Mouse (Mus musculus) heart, embryonic 12.5 days (tissue): ENCODE data around the gene Rhbdf2. TPM values are rescaled to one million over a fixed set of nuclear protein-coding genes. Genes with fewer than 3 reads are reported as not detected.
"Not testable (repeated sequence)": the region's sequence is repeated elsewhere in the genome, so short reads cannot be mapped to it uniquely, and the experiment has no call there.

Experiments
- ATAC-seq: fragments of 200-750 bp; cut with Nextera tagmentation; 2 replicates; pipeline ENCODE4 v1.8.0; 2017; ENCODE audit warnings: moderate TSS enrichment, moderate library complexity; ENCODE audit not compliant: insufficient number of reproducible peaks, low FRiP score
- H3K27ac ChIP-seq: fragments of 300-500 bp; sonication (generic); 2 replicates; pipeline ENCODE4 v1.5.1; 2016; ENCODE audit warnings: mild to moderate bottlenecking, moderate library complexity; ENCODE audit not compliant: poor library complexity, severe bottlenecking
- H3K27me3 ChIP-seq: fragments of 300-500 bp; sonication (generic); replicated peaks from 2 replicates; pipeline ENCODE4 v1.6.1; 2016; ENCODE audit warnings: mild to moderate bottlenecking, moderate library complexity
- H3K36me3 ChIP-seq: fragments of 300-500 bp; sonication (generic); 2 replicates; pipeline ENCODE4 v1.6.1; 2016; ENCODE audit warnings: mild to moderate bottlenecking, moderate library complexity
- H3K4me1 ChIP-seq: fragments of 300-500 bp; sonication (generic); replicated peaks from 2 replicates; pipeline ENCODE4 v1.6.1; 2016; ENCODE audit warnings: mild to moderate bottlenecking
- H3K4me2 ChIP-seq: fragments of 300-500 bp; sonication (generic); 2 replicates; pipeline ENCODE4 v1.6.1; 2016; ENCODE audit warnings: mild to moderate bottlenecking, moderate library complexity
- H3K4me3 ChIP-seq: fragments of 300-500 bp; sonication (generic); 2 replicates; pipeline ENCODE4 v1.5.1; 2016; ENCODE audit warnings: mild to moderate bottlenecking
- H3K9ac ChIP-seq: fragments of 300-500 bp; sonication (generic); 2 replicates; pipeline ENCODE4 v1.6.1; 2016; ENCODE audit warnings: mild to moderate bottlenecking, moderate library complexity
- H3K9me3 ChIP-seq: fragments of 300-500 bp; sonication (generic); replicated peaks from 2 replicates; pipeline ENCODE4 v1.6.1; 2016; ENCODE audit warnings: mild to moderate bottlenecking, moderate library complexity
- WGBS: fragments of 180-500 bp; shearing (Covaris S2); methylation state at CpG from one replicate; pipeline ENCODE4 v1.1.7; 2016; 5-methylcytosine and 5-hydroxymethylcytosine counted together
- polyA plus RNA-seq: library from polyadenylated mRNA; unstranded; fragments of >200 nt; fragmentation: Nextera tagmentation; extraction: Ambion mirVana; gene quantifications from 2 replicates; pipeline ENCODE4 v1.2.1, GENCODE M21; 2016

The Rhbdf2 gene
- polyA plus RNA-seq, 1 experiment from 2014 or later: 8.1 TPM

DNA sequence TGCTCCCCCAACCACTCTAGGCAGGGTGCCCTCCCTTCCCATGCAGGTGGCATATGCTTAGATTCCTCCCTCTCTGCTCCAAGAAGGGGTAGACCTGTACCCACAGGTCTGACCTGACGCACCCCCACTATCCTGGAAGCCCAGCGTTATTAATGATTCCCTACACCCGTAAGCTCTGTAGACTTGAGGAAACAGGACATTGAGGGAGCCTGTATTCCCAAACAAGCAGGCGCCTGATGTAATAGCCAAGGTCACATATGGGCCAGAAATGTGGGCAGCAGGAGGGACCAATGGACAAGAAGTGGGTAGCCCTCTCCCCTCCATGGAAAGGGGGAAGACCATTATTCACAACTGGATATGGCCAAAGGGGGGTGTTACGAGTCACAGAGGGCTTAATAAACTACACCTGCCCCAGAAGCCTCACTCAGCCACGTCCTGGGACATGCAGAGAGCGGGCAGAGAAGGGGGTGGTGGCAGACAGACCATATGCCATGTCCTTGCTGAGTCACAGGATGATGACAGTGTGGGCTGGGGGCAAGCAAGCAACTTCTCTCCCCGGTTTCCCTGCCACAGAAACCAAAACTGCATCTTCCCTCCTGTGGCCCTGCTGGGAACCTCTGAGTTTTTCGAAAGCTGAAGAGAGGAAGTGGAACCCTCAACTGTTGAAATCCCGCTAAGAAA is 10.2 kb downstream of the Rhbdf2 start:
- Histone ChIP-seq H3K9me3 (no peaks in the 10 kb centered on the region), H3K36me3 (no peaks in the 10 kb centered on the region), H3K27me3 (no peaks in the 10 kb centered on the region), H3K4me2 (peak overlapping the region; percentile 45), H3K9ac (no peak overlapping the region), H3K27ac (peak overlapping the region; percentile 65), H3K4me3 (no peak overlapping the region), H3K4me1 (peaks cover 69% of the 10 kb centered on the region)
- 74% methylated on average over 10 of the region's 10 CpGs for WGBS
- ATAC-seq: no peak

DNA sequence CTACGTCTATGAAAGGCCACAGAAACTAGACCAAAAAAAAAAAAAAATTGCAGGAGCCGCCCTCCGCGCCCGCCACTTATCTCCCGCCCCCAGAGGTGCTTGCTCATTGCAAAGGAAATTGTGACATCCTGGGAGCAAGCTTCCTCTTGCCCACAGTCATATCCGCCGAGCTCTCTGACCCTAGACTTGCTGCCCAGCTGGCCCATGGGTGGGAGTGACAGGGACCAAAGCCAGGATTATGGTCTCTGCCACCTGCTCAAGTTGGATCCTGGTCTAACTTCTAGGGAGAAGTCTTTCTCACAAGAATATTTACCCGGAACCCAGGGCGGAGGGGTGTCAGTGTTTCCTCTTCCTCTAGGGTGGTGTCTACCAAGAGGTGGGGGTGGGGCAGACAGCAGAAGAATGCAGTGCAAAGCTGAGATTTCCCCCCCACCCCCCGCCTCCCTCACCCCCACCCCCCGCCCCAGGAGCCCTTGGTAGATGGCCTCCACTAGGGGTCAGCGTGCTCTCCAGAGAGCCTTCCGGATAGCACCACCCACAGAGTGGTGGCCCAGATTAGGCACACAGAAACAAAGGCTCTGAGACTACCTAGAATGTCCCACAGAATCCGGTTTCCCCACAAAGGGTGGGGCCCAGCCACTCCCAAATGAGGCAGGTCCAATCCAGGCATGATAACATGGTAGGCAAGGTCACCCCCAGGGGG is 10.9 kb downstream of the Rhbdf2 start:
- Histone ChIP-seq H3K4me2 (peak overlapping the region; percentile 45), H3K4me3 (no peak overlapping the region), H3K4me1 (peaks cover 62% of the 10 kb centered on the region), H3K36me3 (no peaks in the 10 kb centered on the region), H3K27ac (peak overlapping the region; percentile 65), H3K9me3 (no peaks in the 10 kb centered on the region), H3K9ac (no peak overlapping the region), H3K27me3 (no peaks in the 10 kb centered on the region)
- WGBS: 31% methylated on average over 15 of the region's 15 CpGs
- ATAC-seq: peak; percentile 77

DNA sequence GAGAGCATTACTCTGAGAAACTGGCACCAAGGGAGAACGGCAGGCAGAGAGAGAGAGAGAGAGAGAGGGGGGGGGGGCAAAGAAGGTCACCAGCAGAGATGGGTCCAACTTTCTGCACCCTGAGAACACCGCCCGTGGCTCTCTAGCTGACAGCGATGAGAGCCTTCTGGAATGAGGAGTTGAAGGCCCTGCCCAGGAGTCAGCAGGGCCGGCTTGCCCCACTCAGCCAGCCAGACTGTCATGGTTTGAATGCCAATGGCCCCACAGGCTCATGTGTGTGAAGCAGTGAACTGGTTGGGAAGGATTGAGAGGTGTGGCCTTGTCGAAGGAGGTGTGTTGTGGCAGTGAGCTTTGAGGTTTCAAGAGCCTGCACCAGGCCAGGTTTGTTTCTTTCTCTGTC is 13.6 kb downstream of the Rhbdf2 start:
- Histone ChIP-seq H3K36me3 (peaks cover 6% of the 10 kb centered on the region; the same call in 1 of the 2 replicates), H3K27me3 (no peaks in the 10 kb centered on the region), H3K4me2 (no peak overlapping the region), H3K4me1 (peaks cover 56% of the 10 kb centered on the region), H3K9me3 (no peaks in the 10 kb centered on the region), H3K27ac (no peak overlapping the region), H3K9ac (no peak overlapping the region), H3K4me3 (no peak overlapping the region)
- WGBS: 77% methylated on average over 6 of the region's 6 CpGs
- ATAC-seq: no peak

DNA sequence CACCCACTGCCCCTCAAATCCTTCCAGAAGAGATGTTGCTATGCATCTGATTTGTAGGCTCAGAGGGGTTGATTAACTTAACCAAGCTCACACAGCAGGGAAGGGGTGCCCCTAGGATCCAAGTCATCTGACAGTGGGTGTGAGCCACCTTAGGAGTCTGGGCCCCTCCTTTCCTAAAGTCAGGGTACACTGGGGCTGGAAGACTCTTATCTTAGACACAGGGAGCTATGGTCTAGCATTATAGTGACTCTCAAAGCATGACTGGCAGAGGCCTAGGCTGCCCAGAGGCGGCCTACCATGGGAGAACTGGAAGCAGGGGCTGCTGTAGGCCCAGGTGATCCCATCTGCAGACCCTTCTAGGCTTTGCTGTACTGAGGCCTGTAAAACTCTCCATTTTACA is 14.3 kb downstream of the Rhbdf2 start:
- Histone ChIP-seq H3K9me3 (no peaks in the 10 kb centered on the region), H3K4me3 (no peak overlapping the region), H3K4me1 (peaks cover 50% of the 10 kb centered on the region), H3K4me2 (no peak overlapping the region), H3K9ac (no peak overlapping the region), H3K36me3 (peaks cover 8% of the 10 kb centered on the region; the same call in 1 of the 2 replicates), H3K27me3 (no peaks in the 10 kb centered on the region), H3K27ac (no peak overlapping the region)
- ATAC-seq: no peak
- WGBS: 93% methylated on average over 1 of the region's 1 CpGs

DNA sequence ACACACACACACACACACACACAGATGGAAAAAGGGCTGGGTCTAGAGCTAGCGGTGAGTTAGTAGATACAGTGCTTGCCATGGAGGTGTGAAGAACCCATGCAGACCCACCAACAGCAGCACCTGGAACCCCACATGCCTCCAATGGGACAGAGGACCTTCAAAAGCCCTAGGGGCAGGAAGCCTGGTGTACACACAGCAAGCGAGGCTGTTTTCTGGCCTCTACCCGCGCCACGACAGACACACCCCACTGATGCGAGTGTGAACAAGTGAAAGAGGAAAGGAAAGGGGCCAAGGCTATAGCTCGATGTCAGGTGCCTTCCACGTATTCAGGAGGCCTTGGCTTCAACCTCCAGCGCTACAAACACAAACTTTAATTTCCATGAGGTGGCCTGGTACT is 14.9 kb downstream of the Rhbdf2 start:
- WGBS: 91% methylated on average over 9 of the region's 9 CpGs
- no peak overlapping the region for H3K4me3 ChIP-seq

DNA sequence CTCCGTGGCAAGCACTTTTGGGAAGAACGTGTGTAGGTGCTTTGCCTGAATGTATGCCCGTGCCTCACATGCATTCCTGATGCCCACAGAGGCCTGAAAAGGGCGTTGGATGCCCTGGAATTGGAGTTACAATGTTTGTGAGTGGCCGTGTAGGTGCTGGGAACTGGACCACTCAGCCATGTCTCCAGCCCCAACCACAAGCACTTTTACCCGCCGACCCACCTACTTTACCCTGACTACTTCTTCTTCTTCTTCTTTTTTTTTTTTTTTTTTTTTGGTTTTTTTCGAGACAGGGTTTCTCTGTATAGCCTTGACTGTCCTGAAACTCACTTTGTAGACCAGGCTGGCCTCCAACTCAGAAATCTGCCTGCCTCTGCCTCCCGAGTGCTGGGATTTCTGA is 15.7 kb downstream of the Rhbdf2 start:
- Histone ChIP-seq H3K36me3 (peaks cover 12% of the 10 kb centered on the region; the same call in 1 of the 2 replicates), H3K4me1 (peaks cover 38% of the 10 kb centered on the region)
- ATAC-seq, H3K9ac ChIP-seq, H3K27me3 ChIP-seq, H3K4me3 ChIP-seq, H3K4me2 ChIP-seq, H3K9me3 ChIP-seq, H3K27ac ChIP-seq: not testable (repeated sequence)
- WGBS: 90% methylated on average over 9 of the region's 9 CpGs

More for the DNA sequence above, 14.9 kb downstream of the Rhbdf2 start:
- Histone ChIP-seq H3K9ac (no peak overlapping the region), H3K4me1 (peaks cover 45% of the 10 kb centered on the region), H3K4me2 (no peak overlapping the region), H3K27ac (no peak overlapping the region), H3K27me3 (no peaks in the 10 kb centered on the region), H3K36me3 (peaks cover 11% of the 10 kb centered on the region; the same call in 1 of the 2 replicates), H3K9me3 (no peaks in the 10 kb centered on the region)
- ATAC-seq: no peak

DNA sequence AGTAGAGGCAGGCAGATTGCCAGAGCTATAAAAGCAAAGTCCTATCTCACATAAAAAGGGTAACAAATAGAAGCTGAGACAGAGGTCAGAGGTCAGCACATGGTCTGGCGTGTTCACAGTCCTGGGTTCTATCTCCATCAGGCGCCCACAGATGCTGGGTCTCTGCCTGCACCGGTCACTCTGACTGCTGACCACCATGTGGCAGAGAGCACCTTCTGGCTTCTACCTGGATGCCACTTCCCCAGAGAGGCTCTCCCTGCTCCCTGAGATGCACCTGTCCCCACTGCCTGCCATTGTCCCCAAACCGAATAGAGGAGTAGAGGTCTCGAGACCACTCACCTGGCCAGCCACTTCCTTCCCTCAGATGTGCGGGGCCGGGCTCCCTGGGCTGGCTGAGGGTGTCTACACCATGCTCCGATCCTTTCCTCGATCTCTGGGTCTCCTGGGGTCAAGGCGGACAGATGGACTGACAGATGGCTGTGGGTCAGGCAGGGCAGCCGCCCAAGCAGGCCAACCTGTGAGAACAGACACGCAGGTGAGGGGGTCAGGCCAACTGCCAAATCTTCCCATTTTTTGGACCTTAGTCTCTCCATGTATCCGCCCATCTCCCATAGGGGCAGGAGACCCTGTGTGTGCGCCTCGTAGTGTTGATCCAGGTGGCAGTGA is 16.7 kb downstream of the Rhbdf2 start:
- no peak overlapping the region for H3K4me3 ChIP-seq
- WGBS: 82% methylated on average over 15 of the region's 15 CpGs
- peaks cover 28% of the 10 kb centered on the region for H3K4me1 ChIP-seq
- ATAC-seq: no peak
- no peak overlapping the region for H3K27ac ChIP-seq
- H3K9ac ChIP-seq: no peak overlapping the region
- H3K27me3 ChIP-seq: no peaks in the 10 kb centered on the region
- peaks cover 22% of the 10 kb centered on the region for H3K36me3 ChIP-seq
- no peak overlapping the region for H3K4me2 ChIP-seq
- H3K9me3 ChIP-seq: no peaks in the 10 kb centered on the region

DNA sequence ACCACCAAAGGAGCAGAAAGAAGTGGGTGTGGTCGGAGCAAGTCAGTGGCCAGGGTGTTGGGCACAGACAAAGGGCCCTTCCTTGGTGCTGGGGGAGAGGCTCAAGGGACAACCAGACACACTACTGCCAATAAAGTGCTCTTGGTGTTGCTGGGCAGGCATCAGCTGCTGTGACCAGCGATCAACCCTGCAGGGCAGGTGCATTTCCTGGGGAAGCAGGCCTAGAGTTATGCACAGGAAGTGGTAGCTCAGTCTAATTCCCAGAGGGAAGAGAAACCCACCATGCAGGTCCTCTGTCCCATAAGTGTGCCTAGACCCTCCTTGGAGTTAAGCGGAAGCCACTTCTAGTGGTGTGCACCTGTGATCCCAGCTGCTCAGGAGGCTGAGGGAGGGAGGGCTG is 19.1 kb downstream of the Rhbdf2 start:
- 91% methylated on average over 3 of the region's 3 CpGs for WGBS
- Histone ChIP-seq H3K27me3 (no peaks in the 10 kb centered on the region), H3K4me2 (no peak overlapping the region), H3K36me3 (peaks cover 45% of the 10 kb centered on the region), H3K4me1 (peaks cover 15% of the 10 kb centered on the region), H3K9me3 (no peaks in the 10 kb centered on the region), H3K9ac (no peak overlapping the region), H3K27ac (no peak overlapping the region), H3K4me3 (no peak overlapping the region)
- ATAC-seq: no peak

DNA sequence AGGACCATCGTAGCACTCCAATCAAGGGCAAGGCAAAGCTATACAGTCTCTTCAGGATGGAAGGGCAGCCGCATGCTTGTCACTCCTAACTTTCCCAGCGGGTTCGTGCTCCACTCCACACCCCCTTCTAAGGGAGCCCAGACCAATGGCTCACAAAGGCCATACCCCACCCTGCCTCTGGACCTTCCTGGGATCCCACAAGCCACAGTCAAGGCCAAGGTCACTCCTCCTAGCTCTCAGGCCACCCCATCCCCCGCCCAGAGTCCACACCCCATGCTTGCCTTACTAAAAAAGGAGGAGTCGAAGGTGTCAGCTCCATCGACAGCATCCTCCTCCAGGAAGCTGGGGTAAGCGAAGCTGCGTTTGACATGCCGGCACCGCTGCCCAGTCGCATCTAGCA is 22.7 kb downstream of the Rhbdf2 start:
- 82% methylated on average over 12 of the region's 12 CpGs for WGBS
- no peak overlapping the region for H3K9ac ChIP-seq
- 0 out of 2 replicates have a peak, but pooled peaks cover 5% of the 10 kb centered on the region for H3K4me1 ChIP-seq
- peaks cover 78% of the 10 kb centered on the region for H3K36me3 ChIP-seq
- H3K4me3 ChIP-seq: no peak overlapping the region
- no peaks in the 10 kb centered on the region for H3K27me3 ChIP-seq
- H3K9me3 ChIP-seq: no peaks in the 10 kb centered on the region
- no peak overlapping the region for H3K27ac ChIP-seq
- ATAC-seq: no peak; the same call in 1 of the 2 replicates
- no peak overlapping the region for H3K4me2 ChIP-seq

DNA sequence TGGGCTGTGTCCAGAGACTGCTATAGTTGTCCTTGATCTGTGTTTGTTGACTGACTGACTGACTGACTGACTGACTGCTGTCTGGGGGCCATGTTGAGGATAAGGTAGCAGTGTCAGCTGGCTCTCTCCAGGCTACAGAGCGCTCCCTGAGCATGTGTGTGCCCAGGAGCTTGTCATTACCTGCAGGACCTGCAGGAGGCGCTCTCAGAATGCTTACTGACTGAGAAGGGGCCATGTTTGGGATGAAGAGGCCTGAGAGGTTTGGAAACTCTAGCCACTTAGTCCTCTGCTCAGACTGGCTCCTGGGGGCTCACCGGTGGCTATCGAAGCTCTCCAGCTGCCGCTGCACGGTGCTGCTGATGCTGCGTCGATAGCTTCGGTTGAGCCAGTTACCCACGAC is 23.5 kb downstream of the Rhbdf2 start:
- Histone ChIP-seq H3K9me3 (no peaks in the 10 kb centered on the region), H3K9ac (no peak overlapping the region), H3K4me3 (no peak overlapping the region), H3K4me2 (no peak overlapping the region), H3K27me3 (no peaks in the 10 kb centered on the region), H3K4me1 (no peaks in the 10 kb centered on the region), H3K36me3 (peaks cover 81% of the 10 kb centered on the region), H3K27ac (no peak overlapping the region)
- ATAC-seq: no peak
- WGBS: 82% methylated on average over 10 of the region's 10 CpGs

DNA sequence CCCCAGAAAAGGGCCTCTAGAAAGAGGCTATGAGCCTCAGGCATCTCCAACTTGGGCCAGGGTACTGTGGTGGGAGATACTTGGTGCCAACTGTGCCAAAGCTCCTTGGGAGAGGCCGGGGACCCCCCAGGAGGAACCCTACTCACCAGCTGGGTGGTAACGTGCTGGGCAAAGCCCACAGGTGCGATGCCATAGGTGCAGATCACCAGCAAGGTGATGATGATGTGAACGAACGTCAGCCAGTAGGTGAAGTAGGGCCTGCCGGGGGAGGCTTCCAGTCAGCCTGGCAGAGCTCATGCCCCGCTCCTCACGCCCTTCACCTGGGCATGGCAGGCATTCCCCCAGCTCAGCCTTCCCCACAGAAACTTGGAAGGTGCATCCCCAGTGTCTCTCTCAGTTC is 24.8 kb downstream of the Rhbdf2 start:
- H3K27ac ChIP-seq: no peak overlapping the region
- no peaks in the 10 kb centered on the region for H3K27me3 ChIP-seq
- peaks cover 88% of the 10 kb centered on the region for H3K36me3 ChIP-seq
- 81% methylated on average over 8 of the region's 8 CpGs for WGBS
- no peak overlapping the region for H3K9ac ChIP-seq
- no peak overlapping the region for H3K4me2 ChIP-seq
- H3K4me3 ChIP-seq: no peak overlapping the region
- H3K9me3 ChIP-seq: no peaks in the 10 kb centered on the region
- no peaks in the 10 kb centered on the region for H3K4me1 ChIP-seq
- ATAC-seq: no peak
